Mouse (Mus musculus) adrenal gland, adult 8-10 months (tissue): Measurements from ENCODE around the gene Rita1. TPM values are rescaled to one million over a fixed set of nuclear protein-coding genes. Genes with fewer than 3 reads are reported as not detected.

Experiments
- DNase-seq: peaks from one replicate; pipeline ENCODE4 v3.0.0; 2022
- total RNA-seq, 4 experiments: library from RNA; stranded (reverse); gene quantifications; 2 replicates each; pipeline ENCODE4 v1.2.4; 2022

The Rita1 gene
- 10 to 100 TPM; 17.0 to 30.2 (median 22.3) TPM for total RNA-seq

DNA sequence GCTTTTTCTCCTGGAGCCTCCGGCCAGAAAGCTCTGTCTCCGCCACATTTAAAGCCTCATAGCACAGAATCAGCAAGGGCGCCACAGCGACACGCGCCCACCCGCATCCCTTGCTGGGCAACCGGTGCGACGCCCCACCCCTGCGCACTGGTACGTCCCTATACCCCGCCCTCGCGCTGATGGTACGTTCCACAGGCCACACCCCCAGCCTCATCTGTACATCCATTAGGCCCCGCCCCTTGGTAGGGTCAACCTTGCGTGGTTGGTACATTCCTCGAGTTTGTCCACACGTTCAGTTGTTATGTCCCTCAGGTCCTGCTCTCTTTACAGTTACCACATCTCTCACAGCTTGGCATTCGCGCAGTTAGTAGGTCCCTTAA is at the start of gene Rita1, which contains the start of gene Ddx54:
Gene Rita1 (minus strand): TSS at position 148 of the 380 bp plus-strand sequence.
Gene Ddx54 (plus strand): TSS at position 298 of the 380 bp plus-strand sequence.
- DNase-seq = peak; percentile 95

DNA sequence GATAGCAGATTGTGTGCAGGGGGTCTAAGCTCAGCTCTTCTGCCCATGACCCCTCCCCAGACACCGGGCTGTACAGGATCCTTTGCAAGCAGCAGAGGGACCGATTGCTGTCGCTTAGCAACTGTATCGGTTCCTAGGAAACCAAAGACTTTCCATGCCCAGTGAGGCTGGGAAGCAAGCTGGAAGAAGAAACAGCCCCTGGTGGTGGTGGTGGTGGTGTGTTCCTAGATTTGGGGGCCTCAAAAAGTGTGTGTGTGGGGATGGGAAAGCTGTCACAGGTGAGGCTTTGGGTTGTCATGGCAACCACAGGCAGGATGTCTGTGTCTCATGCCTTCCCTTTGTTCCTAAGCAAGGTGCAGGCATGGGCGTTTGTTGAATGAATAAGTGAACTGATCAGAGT is 48.4 kb upstream of the Rita1 start:
- no peak for DNase-seq

DNA sequence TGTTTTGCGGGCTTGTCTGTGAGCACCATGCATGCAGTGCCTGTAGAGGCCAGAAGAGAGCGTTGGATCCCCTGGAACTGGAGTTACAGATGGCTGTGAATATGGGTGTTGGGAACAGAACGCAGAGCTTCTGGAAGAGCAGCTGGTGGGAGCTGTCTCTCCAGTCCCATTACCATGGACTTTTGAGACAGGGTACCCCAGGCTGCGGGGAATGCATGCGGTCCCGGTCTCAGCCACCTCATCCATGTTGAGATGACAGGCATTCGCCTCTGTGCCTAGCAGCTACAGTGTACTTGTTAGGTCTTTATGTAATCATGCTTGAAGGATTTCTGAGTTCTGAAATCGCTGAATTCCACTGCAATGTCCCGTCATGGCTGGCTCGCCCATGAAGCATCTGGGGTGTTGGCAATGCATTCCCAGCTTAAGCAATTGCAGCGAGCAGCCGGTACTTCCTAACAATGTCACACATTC is 43.9 kb upstream of the Rita1 start:
- DNase-seq = no peak

DNA sequence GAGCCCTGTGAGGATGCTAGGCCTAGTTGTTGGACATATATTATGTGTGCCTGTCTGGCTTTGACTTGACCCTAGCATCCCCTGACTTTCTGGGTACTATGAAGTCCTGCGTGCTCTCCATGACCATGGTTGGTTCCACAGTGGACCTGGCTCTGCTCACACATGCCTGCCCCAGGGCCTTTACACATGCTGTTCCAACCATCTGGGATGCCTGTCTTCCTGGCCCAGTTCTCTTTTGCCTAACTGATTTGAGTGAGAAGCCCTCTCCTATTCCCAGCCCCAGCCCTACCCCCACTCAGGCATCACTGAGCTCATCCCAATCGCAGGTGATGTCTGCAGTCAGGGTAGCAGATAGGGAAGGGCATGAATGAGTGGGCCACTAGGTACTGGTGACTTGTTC is 41.5 kb upstream of the Rita1 start:
- no peak for DNase-seq

DNA sequence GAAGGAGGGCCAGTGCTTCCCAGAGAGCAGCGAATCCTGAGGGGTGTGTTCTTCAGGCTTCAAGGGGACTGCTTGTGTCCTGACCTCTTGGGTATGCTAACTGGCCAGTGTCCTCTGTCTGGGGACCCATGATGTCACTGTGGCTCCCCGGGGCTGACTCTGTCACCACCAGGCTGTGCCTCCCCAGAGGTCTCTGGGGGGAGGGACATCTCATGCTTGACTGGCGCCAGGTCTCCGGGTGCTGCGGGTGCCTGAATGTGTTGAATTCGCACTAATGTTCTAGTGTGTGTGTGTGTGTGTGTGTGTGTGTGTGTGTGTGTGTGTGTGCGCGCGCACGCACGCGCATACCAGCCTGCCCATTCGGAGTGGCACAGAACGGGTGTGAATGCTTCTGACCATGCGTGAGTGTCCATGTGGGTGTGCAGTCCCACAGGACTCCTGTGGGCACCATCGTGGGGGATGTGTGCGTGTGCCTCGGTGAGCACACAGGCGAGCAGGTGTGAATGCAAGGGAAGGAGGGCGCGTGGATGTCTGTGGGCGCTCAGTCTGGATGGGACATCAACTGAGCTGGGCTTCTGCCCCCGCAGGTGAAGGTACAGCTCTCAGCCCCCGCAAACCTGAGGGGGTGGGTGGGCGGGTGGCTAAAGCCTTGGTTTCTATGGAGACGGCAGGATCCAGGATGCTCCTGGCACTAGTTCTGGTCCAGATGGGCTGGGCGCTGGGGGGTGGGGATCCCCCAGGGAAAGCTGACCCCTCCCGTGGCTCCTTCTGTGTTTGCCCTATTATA is 40.7 kb upstream of the Rita1 start:
- DNase-seq = no peak

DNA sequence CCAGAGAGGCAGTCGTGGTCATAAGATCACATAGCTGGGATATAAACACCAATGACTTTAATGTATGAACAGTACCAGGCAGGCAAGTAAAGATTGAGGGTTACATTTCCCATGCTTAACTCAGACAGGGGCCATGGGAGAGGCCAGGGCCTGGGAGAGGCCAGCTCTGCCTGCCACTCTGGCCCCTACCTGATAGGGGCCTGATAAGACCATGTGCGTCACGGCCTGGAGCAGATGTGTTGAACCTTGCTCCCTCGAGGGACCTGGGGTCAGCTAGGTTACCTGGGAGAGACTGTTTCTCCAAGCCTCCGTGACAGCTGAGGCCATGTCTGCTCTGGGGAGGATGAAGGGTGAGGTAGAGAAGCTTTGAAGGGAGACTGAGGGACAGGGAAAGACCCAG is 38.8 kb upstream of the Rita1 start:
- DNase-seq = no peak

DNA sequence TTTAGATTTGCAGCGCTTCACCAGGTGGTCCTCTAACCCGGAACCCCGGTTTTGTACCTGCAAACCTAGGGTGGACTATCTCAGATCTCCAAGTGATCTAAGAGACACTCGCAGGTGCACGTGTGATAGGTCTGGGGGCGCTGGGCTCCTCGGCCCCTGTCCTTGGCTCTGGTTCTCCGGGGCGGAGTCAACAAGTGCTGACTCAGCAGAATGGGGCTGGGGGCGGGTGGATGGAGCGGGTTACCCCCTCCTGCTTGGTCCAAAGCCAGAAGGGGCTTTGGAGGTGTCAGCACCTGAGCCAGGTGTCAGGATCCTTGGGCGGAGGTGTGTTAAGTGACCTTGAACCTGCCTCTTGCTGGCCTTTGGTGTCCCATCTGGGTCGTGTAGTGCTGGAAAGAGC is 37.5 kb upstream of the Rita1 start:
- DNase-seq = no peak

DNA sequence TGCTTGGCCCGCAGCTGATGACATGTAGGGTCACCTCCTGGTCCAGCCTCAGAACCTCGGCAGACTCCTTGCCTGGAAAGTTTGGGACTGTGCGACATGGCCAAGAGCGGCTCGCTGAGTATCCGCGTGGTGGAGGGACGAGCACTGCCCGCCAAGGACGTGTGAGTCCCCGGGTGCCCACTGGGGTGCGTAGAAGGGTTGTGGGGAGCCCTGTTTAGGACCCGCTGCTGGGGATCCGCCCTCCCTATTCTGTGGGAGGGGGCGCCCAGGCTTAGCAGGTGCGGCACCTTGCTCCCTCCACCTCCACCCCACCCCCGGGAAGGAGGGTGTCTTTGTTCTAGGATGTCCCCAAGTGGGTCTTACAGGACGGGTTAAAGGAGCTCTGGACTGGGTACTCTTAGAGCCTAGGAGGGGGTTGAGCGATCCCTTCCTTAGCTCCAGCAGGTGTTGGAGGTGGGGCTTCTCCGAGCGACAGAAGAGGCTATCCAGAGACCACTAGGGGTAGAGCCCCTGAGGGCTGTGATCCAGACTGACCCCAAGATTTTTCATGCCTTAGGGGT is 37.1 kb upstream of the Rita1 start:
- no peak for DNase-seq

DNA sequence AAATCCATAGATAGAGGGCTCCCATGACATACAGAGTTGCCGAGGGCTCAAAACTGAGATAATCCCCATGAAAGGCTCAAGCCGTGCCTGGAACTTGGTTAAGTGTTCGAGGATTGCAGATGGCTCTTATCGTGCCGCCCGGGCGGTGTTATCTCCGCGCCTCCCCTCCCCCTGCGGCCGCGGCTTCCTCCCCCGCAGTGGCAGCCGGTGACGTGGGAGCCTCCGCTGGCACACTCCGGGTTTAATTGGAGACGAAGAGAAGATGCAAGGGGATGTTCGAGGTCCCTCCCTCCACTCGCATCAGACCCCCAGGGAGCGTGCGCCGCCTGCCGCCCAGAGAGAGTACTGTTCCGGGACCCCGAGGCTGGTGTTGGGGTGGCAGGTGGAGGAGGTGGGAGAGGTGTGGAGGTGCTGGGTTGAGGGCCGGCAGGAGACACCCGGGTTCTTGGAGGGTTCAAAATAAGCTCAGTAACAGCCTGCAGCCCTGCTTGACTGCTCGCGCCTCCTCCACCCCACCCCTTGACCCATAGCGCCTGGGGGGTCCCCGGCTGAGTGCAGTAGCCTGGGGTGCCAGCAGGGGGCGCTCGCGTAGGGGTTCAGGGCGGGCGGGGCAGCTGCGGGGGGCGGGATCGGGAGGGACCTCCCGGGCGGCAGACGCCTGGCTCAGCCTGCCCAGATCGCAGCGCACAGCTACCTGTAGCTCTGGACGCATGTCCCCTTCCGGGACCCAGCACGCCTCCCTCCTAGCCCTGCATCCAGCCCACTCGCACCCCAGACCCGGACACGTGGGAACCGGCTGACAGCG is 36.4 kb upstream of the Rita1 start, which contains the start of gene Rasal1:
Gene Rasal1 (plus strand): TSS at position 244 of the 805 bp plus-strand sequence.
- DNase-seq = peak; percentile 64

DNA sequence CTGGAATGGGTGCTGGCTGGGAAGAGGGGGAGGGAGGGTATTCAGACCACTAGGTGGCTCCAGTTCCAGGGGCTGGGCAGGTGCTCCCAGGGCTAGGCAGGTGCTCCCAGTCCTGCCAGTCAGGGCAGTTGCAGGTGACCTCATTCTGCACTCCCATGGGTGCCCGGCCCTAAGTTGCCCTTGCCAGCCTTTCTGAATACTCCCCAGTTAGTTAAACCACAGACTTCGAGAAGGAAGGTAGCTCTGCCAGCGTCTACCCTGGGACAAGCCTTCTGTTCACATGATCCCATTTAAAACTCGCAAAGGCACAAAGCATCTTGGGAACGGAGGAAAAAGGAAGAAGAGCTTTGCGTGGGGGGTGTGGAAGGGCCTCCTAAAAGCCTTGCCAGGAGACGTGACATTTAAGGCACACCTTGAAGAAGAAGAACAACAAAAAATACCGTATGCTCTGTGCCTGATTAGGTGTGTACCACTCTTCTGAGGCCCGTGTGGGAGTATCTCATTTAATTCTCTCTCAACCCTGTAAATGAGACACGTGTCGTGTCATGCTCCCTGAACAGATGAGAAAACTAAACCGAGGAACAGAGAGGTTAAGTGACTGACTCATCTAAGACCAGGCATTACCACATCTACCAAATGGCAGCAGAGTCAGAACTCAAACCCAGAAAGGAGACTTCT is 35.6 kb upstream of the Rita1 start:
- DNase-seq = no peak

DNA sequence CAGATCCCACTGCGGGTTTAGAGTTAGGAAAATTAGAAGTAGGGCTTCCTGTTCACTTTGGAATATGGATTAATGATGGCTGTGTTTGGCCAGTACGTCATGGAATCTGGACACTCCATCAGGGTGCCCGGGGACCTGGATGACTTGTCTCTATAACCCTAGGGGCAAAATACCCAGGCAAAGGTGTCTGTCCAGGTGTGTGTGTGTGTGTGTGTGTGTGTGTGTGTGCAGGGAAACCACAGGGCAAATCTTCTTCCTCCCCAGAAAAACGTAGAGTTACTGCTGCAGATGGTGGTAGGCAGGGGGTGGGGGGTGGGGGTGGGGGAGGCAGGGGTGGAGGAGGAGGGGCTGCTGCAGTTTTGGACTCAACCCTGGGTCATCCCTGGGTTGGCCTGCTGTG is 35.0 kb upstream of the Rita1 start:
- DNase-seq = no peak

DNA sequence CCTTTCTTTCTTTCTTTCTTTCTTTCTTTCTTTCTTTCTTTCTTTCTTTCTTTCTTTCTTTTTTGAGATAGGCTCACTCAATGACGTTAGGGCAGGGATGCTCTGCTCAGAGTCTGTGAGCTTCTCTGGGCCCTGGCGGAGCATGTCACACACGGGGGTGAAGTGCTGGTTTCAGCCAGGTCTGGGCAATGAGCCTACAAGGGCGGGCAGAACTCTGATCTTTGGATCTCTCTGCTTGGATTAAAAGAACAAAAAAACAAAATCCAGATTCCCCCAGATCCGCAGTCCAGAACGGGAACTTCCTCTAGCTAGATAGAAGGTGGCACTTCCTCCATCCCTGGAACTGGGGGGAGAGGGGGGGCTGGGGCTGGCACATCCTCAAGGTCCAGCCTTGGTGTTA is 33.5 kb upstream of the Rita1 start:
- no peak for DNase-seq

DNA sequence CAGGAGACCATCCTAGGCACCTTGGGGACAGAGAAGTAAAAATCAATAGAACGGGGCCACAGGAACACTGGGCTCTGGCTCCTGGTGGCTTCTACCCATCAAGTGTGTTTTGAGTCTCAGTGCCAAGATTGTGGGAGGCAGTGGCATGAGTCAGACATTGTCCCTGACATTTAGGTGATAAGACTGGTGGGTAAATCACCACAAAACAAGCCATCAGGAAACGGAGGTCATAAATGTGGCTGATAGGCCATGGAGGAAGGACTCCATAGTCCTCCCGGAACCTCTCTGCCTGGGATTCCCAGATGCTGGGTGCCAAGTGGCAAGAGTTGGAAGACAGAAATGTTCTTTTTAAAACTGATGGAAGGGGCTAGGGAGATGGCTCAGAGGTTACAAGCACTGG is 31.8 kb upstream of the Rita1 start:
- peak; percentile 83 for DNase-seq

DNA sequence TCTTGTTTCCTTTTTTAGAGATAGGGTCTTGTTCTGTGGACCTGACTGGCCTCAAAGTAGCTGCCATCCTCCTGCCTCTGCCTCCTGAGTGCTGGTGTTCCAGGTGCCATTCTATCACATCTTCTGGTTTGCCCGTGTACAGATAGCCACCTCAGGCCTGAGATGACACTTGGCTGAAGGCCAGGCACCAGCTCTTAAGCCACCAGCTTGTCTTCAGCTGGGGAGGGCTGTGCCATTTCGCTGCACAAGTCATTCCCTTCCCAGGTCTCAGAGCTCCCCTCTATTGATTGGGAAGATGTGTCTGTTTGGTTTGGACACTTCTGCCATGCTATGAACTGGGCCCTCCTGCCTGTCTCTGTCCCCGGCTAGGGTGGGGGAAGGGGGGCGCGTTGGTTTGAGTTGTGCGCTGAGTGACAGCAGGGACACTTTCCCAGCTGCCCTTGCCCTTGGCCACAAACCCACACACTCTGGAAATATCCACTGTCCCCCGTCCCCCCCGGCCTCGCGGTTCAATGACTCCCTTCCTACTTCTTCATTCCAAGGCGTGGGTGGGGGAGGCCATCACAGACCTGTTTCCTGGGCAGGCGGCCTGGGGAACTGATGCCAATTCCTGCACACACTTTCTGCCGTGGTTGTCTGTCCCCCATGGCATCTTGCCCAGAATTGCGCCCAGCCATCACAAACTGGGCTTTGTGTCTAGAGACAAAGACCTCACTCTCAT is 31.1 kb upstream of the Rita1 start:
- DNase-seq = peak; percentile 77

DNA sequence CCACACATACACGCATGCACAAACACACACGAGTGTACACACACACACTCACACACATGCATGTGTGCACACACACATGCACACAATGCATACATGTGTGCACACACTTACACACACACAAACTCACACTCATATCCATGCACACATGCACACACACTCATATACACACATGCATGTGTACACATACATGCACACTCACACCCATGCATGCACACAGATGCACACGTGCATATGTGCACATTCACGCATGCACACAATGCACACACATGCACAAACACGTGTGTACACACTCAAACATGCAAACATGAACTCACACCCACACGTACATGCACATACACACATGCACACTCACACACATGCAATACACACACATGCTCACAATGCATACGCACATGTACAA is 27.7 kb upstream of the Rita1 start:
- no peak for DNase-seq

DNA sequence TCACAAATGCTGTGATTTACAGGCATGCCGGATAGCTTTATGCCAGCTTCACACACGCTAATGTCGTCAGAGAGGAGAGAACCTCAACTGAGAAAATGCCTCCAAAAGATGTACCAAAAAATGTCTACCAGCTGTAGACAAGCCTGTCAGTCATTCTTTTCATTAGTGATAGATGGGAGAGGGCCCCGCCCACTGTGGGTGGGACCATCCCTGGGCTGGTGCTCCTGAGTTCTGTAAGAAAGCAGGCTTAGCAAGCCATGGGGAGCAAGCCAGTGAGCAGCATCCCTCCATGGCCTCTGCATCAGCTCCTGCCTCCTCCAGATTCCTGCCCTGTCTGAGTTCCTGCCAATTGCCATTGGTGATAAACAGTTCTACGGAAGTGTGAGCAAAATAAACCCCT is 23.2 kb upstream of the Rita1 start:
- DNase-seq = no peak

DNA sequence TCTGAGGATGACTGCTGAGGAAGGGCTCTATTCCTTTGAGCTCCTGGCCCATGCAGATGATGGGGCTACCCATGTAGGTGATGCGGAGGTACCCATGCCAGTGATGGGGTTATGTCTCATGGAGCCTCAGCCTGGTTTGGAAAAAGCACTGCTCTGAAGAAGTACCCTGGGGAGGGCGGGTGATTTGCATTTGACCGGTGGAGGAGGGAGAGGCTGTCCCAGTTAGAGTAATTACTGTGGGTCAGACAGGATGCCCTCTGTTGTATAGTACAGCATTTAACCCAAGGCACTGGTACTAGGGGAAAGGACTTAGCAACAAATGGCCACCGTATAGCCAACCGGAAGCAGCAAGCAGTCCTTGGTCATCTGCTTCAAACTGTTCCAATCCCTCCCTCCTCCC is 22.5 kb upstream of the Rita1 start:
- no peak for DNase-seq

DNA sequence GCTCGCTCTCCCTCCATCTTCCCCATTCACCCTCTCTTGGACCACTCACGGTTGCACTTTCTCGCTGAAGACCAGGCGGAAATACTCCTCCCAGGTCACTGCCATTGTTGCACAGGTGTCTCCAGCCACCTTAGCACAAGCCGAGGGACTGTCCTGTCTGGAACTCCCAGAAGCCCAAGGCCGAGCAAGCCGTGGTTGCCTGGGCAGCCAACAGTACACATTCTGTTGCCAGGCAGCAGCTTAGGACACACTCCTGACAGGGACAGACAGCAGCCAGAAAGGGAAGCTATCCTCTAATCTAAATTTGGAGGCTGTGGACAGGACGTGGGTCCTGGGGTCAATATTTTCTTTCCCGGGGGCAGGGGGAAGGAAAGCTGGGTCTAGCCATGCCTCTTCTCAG is 21.7 kb upstream of the Rita1 start, which contains the start of gene Cfap73:
Gene Cfap73 (minus strand): TSS at position 105 of the 400 bp plus-strand sequence.
- no peak for DNase-seq

DNA sequence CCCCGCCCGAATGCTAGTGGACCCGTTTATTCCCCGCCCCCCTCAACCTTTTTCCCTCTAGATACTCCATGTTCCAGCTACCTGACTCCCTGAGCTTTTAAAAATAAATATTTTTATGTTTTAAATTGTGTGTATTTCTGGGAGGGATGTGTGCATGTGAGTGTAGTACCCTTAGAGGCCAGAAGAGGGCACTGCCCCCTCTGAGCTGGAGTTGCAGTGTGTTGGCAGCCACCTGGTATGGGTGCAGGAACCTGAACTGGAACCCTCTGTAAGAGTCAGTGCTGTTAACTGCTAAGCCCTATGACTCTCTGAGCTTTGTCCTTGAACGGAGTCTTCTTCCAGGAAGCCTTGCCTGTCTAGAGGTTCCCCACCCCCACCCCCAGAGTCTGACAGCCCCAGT is 19.5 kb upstream of the Rita1 start:
- no peak for DNase-seq

DNA sequence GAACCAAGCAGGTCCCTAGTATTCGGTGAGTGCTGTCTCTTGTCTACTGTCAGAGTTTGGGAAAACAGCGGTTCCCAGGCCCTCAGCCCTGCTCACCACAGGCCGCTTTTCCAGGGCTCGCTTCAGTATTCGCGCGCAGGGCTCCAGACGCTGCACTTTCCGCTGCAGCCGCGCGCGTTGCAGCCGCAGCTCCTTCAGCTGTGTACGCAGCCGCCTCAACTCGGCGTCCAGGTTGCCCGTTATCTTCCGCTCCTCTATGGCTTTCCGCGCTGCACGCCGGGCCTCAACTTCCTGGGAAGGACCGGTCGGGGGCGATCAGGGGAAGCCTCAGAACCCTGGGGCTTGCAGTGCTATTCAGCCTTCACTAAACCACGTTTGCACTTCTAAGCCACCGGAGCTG is 18.7 kb upstream of the Rita1 start:
- no peak for DNase-seq

DNA sequence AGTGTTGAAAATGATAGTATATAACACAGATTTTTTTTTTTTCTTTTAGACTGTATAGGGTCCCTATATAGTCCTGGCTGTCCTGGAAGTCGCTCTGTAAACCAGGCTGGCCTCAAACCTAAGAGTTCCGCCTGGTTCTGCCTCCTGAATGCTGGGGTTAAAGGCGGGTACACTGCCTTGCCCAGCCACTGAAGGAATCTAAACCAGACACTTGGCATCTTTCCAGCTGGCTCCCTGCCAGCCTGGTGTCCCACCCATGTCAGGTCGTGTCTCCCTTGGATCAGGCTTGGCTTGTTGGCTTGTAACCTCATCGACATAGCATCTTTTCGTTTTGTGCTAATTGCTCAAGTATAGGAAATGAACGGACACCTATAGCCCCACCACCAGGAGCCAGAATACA is 16.2 kb upstream of the Rita1 start:
- no peak for DNase-seq
